Mouse (Mus musculus): Measurements from ENCODE around the gene Pxn.

- TF ChIP-seq POLR2A (IDR thresholded peaks at IDR 0.05; ENCODE audit: borderline replicate concordance, insufficient read depth, low read length) (no peak), CTCF (IDR thresholded peaks at IDR 0.05; ENCODE audit: borderline replicate concordance, insufficient read depth, low read depth, low read length) (no peak)
These were observed 3.6 kb downstream of the Pxn start for GRCm38 (mm10) chr5:115509790-115510689.

Measured in cerebellum, adult 2 months (tissue).